Mouse (Mus musculus) layer of hippocampus, postnatal 14 days (tissue): Measurements from ENCODE around the gene Gm49384. TPM values are rescaled to one million over a fixed set of nuclear protein-coding genes. Genes with fewer than 3 reads are reported as not detected.
"Not testable (repeated sequence)": the region's sequence is repeated elsewhere in the genome, so short reads cannot be mapped to it uniquely, and the experiment has no call there.

Experiments used
- DNase-seq, 2 experiments: peaks; one replicate each; pipeline ENCODE4 v3.0.0; 2021 to 2022; ENCODE audit warnings: low spot score in 2 of 2, mixed read lengths in 1 of 2
- microRNA-seq, 2 experiments: library from miRNA; unstranded; fragments of <30 nt; microRNA quantifications; one replicate each; pipeline ENCODE4 v1.2.0; 2021
- total RNA-seq, 2 experiments: library from RNA; stranded (reverse); gene quantifications; 2 replicates each; pipeline ENCODE4 v1.2.3; 2021

Gene Gm49384
- total RNA-seq, 2 experiments from 2014 or later = 3.8 to 4.0 TPM

DNA sequence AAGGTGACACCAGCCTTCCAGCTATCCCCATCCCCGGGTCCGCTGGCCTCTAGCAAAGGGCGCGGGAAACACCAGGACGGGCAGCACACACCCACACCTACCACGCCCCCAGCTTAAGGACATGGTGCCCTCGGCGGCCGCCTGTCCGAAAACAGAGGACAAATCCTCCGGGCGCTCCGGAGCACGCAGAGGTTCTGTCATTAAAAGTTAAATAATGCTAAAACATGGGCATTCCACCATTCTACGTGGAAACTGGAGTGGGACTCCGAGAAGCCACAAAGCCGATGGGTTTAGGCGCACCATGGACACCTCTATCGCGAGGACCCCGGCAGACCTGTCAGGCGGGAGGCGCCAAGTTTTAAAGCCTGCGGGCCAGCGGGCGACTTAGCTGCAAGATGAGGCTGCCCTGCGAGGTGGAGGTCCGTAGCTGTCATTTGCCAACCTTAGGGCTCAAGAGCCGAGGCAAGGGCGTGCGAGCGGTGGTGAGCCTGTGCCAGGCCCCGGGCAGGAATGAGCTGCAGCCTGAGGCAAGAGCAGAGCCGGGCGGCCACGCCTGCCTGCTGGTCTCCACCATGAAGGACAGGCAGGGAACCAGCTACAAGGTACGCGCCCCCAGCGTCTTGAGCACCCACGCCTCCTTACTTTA is 35.5 kb downstream of the Gm49384 start, which contains the start of gene Lrr1:
Lrr1 (plus strand) TSS at position 354 of the 646 bp plus-strand sequence.
- peak; percentile 83 to 95 for DNase-seq

DNA sequence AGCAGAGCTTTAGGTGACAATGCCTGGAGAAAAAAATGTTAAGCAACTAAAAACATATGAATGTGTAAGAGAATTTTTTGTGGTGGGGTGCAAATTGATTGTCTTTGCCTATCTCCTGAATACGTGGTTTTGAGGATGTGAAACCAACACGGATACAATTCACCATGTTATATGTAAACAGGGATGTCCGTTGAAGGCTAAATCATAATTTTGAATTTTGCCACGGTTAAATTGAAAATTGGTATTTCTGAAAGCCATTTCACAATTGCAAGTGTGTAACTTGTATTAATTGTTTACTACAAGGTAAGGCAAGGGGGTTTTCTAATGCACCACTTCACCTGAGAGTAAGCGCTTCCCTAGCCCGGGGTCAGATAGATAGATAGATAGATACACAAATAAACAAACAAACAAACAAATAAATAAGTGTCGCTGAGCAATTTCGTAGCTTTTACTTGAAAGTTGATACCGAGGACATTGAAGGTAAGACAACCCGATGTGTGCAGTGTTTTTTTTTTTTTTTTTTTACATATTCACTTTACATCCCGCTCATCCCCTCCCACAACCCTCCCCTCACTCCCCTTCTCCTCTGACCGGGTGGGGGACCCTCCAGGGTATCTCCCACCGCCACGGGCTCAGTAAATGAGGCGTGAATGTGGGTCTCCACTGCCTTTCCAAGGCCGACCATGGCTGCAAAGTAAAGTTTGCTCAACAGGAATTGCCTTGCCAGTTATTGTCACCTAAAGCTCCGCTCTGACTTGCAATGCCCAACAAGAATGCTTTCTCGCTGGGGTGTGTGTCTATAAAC is 36.2 kb downstream of the Gm49384 start:
- DNase-seq = no peak

DNA sequence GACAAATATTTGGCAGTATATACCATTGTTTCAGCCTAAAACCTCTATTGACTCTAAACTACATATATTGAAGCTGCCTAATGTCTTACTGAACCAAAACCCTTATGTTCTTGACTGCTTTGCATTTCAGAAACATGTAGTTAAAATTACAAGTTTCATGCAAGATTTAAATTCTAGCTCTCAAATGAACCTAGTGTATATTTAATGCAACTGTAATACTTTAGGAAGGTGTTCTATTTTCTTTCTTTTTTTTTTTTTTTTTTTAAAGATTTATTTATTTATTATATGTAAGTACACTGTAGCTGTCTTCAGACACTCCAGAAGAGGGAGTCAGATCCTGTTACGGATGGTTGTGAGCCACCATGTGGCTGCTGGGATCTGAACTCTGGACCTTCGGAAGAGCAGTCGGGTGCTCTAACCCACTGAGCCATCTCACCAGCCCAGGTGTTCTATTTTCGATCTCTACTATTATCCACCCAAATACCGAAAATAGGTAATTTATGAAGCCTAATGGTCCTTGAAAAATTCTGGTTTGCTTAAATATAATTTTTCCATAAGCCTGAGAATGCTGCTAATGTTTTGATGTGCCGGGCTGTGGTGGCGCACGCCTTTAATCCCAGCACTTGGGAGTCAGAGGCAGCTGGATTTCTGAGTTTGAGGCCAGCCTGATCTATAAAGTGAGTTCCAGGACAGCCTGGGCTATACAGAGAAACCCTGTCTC is 37.0 kb downstream of the Gm49384 start:
- not testable (repeated sequence) for DNase-seq

DNA sequence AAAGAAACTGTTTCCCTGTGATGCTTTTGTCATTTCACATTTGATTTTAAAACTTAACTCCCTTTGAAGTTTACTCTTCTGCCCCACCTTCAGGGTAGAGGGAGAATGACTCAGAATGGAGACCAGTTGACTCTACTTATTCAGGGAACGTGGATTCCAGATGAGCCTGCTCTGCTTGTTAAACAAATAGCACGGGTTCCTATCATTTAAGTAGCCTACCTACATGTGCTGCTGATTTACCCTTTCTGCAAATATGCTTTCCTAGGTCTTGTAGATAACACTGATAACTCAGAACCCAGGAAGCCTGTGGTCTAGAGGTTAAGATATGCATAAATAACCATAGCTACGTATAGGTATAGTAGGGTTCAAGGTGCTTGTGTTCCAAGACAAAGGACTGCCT is 39.2 kb downstream of the Gm49384 start:
- DNase-seq = no peak

DNA sequence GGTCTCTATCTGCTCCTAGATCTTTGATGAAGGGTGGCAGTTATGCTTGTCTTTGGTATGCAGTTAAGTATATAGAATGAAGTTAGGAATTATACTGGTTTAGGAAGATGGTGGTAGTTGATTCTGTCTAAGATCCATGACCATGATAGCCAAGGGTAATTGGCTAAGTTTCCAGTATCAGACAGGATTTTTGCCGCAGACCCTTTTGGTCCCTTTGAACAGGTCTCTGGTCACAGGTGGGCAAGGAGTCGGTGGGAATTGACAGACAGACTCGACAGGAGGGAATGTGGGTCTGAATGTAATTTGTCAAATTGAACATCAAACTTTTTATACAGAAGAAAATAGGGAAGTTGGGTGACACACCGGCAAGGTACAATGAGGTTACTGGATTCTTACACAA is 40.5 kb downstream of the Gm49384 start:
- not testable (repeated sequence) for DNase-seq

DNA sequence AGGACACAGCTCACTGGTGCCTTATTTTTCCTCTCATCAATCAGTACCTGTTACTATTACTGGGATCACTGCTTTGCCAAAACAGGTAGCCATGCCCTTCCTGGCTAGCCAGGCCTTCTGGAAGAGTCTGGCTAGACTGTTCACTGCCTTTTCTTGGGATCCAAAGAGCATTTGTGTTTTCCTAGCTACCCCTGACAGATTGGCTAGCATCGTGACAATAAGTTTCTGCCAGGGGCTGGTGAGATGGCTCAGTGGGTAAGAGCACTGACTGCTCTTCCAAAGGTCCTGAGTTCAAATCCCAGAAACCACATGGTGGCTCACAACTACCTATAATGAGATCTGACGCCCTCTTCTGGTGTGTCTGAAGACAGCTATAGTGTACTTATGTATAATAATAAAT is 43.4 kb downstream of the Gm49384 start:
- not testable (repeated sequence) for DNase-seq

DNA sequence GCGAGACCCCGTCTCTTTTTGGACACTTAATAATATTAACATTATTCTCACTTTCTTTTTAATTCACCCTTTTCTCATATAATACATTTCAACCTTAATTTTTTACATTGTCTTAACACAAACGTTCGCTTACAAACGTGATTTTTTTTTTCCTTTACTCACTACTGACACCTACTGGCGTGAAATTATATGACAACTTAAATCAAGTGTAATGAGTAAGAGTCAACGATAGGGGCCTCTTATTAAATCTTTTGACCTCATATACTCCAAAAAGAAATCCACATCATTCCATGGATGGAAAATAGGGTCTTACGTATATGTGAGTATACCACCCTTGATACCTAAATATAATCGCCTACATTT is 44.5 kb downstream of the Gm49384 start:
- DNase-seq = peak; percentile 17 to 60

DNA sequence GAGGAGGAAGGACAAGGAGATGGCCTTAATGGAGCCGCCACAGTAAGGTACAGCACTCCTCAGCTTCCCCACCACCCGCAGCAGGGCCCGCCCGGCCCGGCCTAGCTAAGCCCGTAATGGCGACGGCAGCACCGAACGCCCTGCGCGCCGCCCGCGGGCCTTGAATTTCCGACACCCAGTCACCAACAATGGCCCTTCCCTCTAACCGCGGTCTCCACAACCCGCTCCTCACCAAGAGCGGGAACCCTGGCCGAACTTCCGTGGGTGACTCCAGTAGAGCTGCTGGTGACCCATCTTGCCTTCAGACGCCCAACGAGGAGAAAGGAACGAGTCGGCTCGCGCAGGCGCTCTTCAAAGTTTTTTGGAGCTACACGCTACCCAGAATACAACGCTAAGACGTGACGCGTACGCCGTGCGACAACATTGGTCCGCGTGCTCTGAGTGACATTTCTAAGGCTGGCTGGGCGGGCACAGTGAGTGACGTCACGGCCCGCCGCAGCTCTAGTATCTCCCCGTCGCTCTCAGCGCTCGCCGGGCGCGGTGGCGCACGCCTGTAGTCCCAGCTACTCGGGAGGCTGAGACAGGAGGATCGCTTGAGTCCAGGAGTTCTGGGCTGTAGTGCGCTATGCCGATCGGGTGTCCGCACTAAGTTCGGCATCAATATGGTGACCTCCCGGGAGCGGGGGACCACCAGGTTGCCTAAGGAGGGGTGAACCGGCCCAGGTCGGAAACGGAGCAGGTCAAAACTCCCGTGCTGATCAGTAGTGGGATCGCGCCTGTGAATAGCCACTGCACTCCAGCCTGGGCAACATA is 45.1 kb downstream of the Gm49384 start, which contains the start of gene Rps29:
Rps29 (minus strand) TSS at position 422 of the 813 bp plus-strand sequence.
- peak; percentile 98 to 99 for DNase-seq

DNA sequence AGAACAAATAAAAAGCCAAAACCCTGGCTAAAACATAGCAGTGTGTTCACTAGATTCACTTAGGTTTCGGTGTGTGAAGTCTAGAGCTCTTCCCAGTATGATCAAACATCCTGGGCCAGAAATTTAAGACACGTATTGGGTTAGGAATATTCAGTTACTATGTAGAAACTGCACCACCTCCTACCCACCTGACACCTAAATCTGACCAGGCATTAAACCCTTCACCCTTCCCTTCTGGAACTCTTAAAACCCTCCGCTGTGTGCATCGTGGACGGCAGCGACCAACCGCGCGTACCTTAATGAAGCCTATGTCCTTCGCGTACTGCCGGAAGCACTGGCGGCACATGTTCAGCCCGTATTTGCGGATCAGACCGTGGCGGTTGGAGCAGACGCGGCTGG is 45.7 kb downstream of the Gm49384 start:
- no peak for DNase-seq

DNA sequence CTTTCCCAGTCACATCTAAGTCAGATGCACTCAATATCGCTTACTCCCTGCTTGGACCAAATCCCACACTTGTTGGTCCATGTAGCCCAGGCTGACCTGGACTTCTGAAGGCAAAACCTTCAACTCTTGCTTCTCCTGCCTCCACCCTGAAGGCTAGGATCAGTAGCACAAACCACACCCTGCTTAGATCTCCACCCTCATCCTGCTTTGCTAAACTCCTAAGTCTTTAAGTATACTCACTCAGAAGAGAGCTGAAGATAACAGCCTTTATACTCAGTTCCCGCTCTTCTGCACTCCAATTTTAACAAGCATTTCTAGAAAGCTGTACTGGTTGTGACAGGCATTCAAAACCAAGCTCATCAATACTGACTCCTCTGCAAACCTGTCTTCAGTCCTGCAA is 47.0 kb downstream of the Gm49384 start:
- DNase-seq = no peak

DNA sequence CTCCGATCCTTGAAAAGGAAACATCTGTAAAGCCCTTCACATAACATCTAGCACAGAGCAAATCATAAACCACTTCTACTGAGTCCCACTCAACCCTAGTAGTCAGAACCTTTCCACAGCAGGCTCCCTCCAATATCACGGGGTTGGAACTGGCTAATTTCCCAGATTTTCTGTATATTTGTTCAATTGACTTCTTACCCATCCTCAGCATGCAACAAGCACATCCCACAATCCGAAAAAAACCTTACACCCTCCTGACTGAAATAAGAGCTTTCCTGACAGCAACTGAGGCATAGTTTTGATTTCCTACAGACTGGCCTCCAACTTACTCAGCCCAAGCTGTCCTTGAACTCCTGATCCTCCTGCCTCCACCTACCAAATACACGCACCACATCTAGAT is 47.6 kb downstream of the Gm49384 start:
- DNase-seq = no peak

DNA sequence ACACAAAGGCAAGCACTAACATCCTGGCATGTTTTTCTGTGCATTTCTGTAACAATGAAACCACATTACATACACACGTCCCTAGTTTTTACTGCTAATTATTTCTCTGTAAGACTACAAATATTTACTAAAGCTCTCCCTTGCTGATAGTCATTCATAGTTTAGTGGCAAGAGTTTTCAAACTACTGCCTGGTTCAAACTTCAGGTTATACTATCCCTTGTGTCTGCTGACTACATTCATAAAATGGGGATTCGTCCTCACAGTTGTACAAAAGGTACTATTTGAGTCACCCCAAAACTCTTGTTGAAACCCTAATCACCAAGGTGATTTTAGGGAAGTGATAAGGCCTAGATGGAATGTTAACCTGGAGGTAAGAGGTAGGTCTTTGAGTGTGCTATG is 48.1 kb downstream of the Gm49384 start:
- DNase-seq = no peak

DNA sequence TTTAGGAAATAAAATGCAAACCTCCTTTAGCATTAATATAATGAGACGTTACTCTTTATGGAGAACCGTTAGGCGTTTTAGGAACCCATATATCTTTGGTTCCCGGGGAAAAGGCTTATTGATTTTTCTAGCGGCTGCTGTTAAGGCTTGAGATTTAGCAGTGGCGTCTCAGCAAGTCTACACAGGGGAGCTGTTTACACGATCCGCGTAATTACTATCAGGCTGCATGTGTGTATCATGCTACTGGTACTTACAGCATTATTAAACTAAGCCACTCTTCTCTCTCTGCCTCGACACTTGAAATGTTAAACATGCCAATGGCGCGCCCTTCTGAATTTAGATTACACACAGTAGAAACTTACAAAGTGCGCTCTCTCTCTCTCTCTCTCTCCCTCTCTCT is 54.0 kb downstream of the Gm49384 start:
- no peak for DNase-seq

DNA sequence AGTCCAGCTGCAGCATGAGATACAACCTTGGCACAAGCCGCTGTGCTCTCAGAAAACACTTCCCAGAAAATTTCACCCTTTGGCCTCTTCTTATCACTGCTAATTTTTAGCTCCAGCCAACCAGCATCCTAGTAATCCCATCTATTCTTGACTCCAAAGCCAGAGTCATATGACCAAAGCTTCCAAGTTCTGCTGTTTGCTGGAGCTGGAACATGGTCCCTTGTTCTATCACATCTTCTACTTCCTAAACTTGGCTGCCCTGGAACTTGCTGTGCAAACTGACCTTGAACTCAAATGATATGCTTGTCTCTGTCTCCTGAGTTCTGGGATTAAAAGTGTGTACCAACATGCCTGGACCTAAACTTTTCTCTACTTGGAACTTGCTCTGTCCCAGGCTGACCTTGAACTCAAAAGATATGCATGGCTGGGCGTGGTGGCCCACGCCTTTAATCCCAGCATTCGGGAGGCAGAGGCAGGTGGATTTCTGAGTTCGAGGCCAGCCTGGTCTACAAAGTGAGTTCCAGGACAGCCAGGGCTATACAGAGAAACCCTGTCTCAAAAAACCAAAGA is 56.8 kb downstream of the Gm49384 start:
- no peak for DNase-seq

DNA sequence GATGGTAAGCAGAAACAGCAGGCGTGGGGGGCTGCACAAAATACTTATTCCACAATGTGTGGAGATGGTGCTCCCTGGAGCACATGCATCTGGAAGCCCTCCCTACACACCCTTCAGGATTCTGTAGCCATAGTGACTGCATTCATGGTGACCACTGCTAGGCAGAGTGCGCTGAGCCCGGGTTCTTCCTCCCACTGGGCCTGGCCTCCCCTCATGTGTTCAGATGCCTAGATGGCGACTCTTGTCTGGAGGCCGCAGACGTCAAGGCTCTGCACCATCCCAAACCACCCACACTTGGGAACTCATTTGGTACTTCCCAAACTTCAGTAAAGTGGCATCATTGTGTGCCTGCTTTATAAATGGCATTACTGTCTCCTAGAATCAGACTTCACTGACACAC is 60.6 kb downstream of the Gm49384 start:
- no peak for DNase-seq

DNA sequence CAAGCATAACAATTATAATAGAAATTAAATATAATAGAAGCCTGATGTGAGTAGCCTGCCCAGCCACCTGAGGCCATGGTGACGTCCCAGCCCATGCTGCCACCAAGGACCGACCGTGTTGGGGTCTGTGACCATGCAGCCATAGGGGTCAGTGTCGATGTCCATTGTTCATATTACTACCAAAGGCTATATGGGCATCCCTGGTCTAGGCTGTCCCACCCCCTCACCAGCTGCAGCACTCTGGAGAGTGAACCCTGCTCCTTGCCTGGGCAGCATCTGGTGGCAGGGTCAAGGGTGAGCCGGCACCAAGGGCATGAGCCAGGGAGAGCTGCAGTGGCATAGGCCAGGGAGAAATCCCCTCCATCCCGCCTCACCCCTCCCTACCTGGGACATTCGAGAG is 64.2 kb downstream of the Gm49384 start:
- no peak for DNase-seq

Small RNA genes within 50 kb of the gene (microRNA-seq; reads per million reads assigned to microRNA genes)
- gene Gm47287 = 0 reads per million in 2 experiments
- gene Gm47295 = 0.28 to 2.5 reads per million in 2 experiments

Other genes with a start within 250 kb of the Gm49384 start
- gene Rps29, start 45.1 kb downstream of the Gm49384 start, total RNA-seq = 1,000 to 10,000 TPM in 1 of 2 experiments, 100 to 1,000 TPM in 1; 998 to 1,003 TPM
- gene Lrr1, start 35.5 kb downstream of the Gm49384 start, total RNA-seq = 1 to 10 TPM in 1 of 2 experiments, under 1 TPM in 1; 0.65 to 1.3 TPM
- 100 to 1,000 TPM; 182 to 204 TPM for gene Rpl36al, start 20.2 kb downstream of the Gm49384 start, total RNA-seq
- 10 to 100 TPM; 30.1 to 31.6 TPM for gene Mgat2, start 20.1 kb downstream of the Gm49384 start, total RNA-seq
- 1 to 10 TPM; 4.0 to 7.1 TPM for gene Gm49383, start 7.2 kb downstream of the Gm49384 start, total RNA-seq
- gene Dnaaf2, start 5.8 kb downstream of the Gm49384 start, total RNA-seq = 1 to 10 TPM; 2.2 TPM
- under 1 TPM; 0.69 to 0.85 TPM for gene Pole2, start 23.9 kb upstream of the Gm49384 start, total RNA-seq
- 10 to 100 TPM; 12.4 to 13.7 TPM for gene Klhdc1, start 36.9 kb upstream of the Gm49384 start, total RNA-seq
- gene Klhdc2, start 92.4 kb upstream of the Gm49384 start, total RNA-seq = 100 to 1,000 TPM; 119 to 124 TPM
- gene Nemf, start 152.9 kb upstream of the Gm49384 start, total RNA-seq = 10 to 100 TPM; 41.5 to 43.0 TPM
- gene Arf6, start 167.9 kb upstream of the Gm49384 start, total RNA-seq = 10 to 100 TPM; 52.7 to 54.7 TPM
- gene Gm9887, start 168.2 kb upstream of the Gm49384 start, total RNA-seq = 1 to 10 TPM in 1 of 2 experiments, under 1 TPM in 1; 0.58 to 1.1 TPM